Mouse (Mus musculus) midbrain, embryonic 14.5 days (tissue): ENCODE data around the gene Gm43302. TPM values are rescaled to one million over a fixed set of nuclear protein-coding genes. Genes with fewer than 3 reads are reported as not detected.
"Not testable (repeated sequence)": the region's sequence is repeated elsewhere in the genome, so short reads cannot be mapped to it uniquely, and the experiment has no call there.

Experiments
- ATAC-seq: fragments of 200-750 bp; cut with Nextera tagmentation; 2 replicates; pipeline ENCODE4 v1.8.0; 2017; ENCODE audit warnings: moderate number of reproducible peaks, moderate library complexity; ENCODE audit not compliant: low FRiP score, low TSS enrichment
- DNase-seq: peaks from one replicate; pipeline ENCODE4 v3.0.0-alpha.2; 2015
- H3K27ac ChIP-seq: fragments of 300-500 bp; sonication (generic); replicated peaks from 2 replicates; pipeline ENCODE4 v1.5.1; 2014; ENCODE audit warnings: mild to moderate bottlenecking, low read depth, low read length, moderate library complexity
- H3K27me3 ChIP-seq: fragments of 300-500 bp; sonication (generic); 2 replicates; pipeline ENCODE4 v1.6.1; 2014; ENCODE audit warnings: low read length, control low read depth, mixed read lengths; ENCODE audit not compliant: control insufficient read depth, insufficient read depth
- H3K36me3 ChIP-seq: fragments of 300-500 bp; sonication (generic); 2 replicates; pipeline ENCODE4 v1.6.1; 2014; ENCODE audit warnings: low read length, control low read depth; ENCODE audit not compliant: control insufficient read depth, insufficient read depth
- H3K4me1 ChIP-seq: fragments of 300-500 bp; sonication (generic); 2 replicates; pipeline ENCODE4 v1.6.1; 2014; ENCODE audit warnings: mild to moderate bottlenecking, antibody characterized with exemption, low read length, control low read depth; ENCODE audit not compliant: control insufficient read depth, insufficient read depth
- H3K4me2 ChIP-seq: fragments of 300-500 bp; sonication (generic); 2 replicates; pipeline ENCODE4 v1.6.1; 2014; ENCODE audit warnings: mild to moderate bottlenecking, low read length, moderate library complexity
- H3K4me3 ChIP-seq: fragments of 300-500 bp; sonication (generic); replicated peaks from 2 replicates; pipeline ENCODE4 v1.5.1; 2014; ENCODE audit warnings: low read depth, low read length
- H3K9ac ChIP-seq: fragments of 300-500 bp; sonication (generic); replicated peaks from 2 replicates; pipeline ENCODE4 v1.6.1; 2014; ENCODE audit warnings: mild to moderate bottlenecking, low read length, moderate library complexity
- H3K9me3 ChIP-seq: fragments of 300-500 bp; sonication (generic); 2 replicates; pipeline ENCODE4 v1.6.1; 2016; ENCODE audit warnings: low read length, control low read depth, mixed read lengths; ENCODE audit not compliant: control insufficient read depth
- WGBS: fragments of 180-500 bp; shearing (Covaris S2); extraction: QIAGEN DNeasy Blood & Tissue Kit; methylation state at CpG from one replicate; pipeline ENCODE4 v1.1.7; 2014; 5-methylcytosine and 5-hydroxymethylcytosine counted together
- polyA plus RNA-seq: library from polyadenylated mRNA; unstranded; fragments of >200 nt; fragmentation: Nextera tagmentation; extraction: Ambion mirVana; gene quantifications from 2 replicates; pipeline ENCODE4 v1.2.1, GENCODE M21; 2014

The Gm43302 gene
- polyA plus RNA-seq, result 0.84 TPM in 1 of 2 replicates, not detected in the other

GRCm38 (mm10) chr5:105293226-105294165, at the start of gene Gm43302, which contains the start of gene Gbp6:
Gene Gm43302 (minus strand): TSS chr5:105293695.
Gene Gbp6 (minus strand): TSS chr5:105293698.
- H3K27ac ChIP-seq, ATAC-seq, H3K36me3 ChIP-seq, H3K4me1 ChIP-seq, H3K4me2 ChIP-seq, H3K27me3 ChIP-seq, H3K9me3 ChIP-seq, H3K4me3 ChIP-seq, H3K9ac ChIP-seq: not testable (repeated sequence)
- peak; percentile 20 for DNase-seq
- 48% methylated on average over 3 of the region's 3 CpGs for WGBS

- H3K27me3 ChIP-seq, result no peaks in the 10 kb centered on the region
Measured at GRCm38 (mm10) chr5:105341281-105341680, 47.8 kb upstream of the Gm43302 start.

GRCm38 (mm10) chr5:105322543-105322942, 29.0 kb upstream of the Gm43302 start:
- DNase-seq, result peak; percentile 44
- no peak for ATAC-seq
- WGBS, result 76% methylated on average over 2 of the region's 2 CpGs

More at GRCm38 (mm10) chr5:105341281-105341680, 47.8 kb upstream of the Gm43302 start:
- no peak overlapping the region for H3K27ac ChIP-seq
- no peak overlapping the region for H3K4me2 ChIP-seq
- H3K4me3 ChIP-seq, result no peak overlapping the region
- no peak overlapping the region for H3K9ac ChIP-seq
- no peak for DNase-seq
- no peaks in the 10 kb centered on the region for H3K36me3 ChIP-seq
- no peaks in the 10 kb centered on the region for H3K9me3 ChIP-seq
- H3K4me1 ChIP-seq, result no peaks in the 10 kb centered on the region
- ATAC-seq, result no peak
- WGBS, result 79% methylated on average over 2 of the region's 2 CpGs

GRCm38 (mm10) chr5:105310941-105311340, 17.4 kb upstream of the Gm43302 start:
- Histone ChIP-seq H3K27me3 (no peaks in the 10 kb centered on the region), H3K27ac (no peak overlapping the region), H3K4me3 (no peak overlapping the region), H3K9me3 (no peaks in the 10 kb centered on the region), H3K4me2 (no peak overlapping the region), H3K4me1 (no peaks in the 10 kb centered on the region), H3K9ac (no peak overlapping the region), H3K36me3 (no peaks in the 10 kb centered on the region)
- no peak for DNase-seq
- ATAC-seq, result no peak
- 76% methylated on average over 2 of the region's 2 CpGs for WGBS

More at GRCm38 (mm10) chr5:105322543-105322942, 29.0 kb upstream of the Gm43302 start:
- H3K9me3 ChIP-seq, result no peaks in the 10 kb centered on the region
- no peaks in the 10 kb centered on the region for H3K27me3 ChIP-seq
- H3K36me3 ChIP-seq, result no peaks in the 10 kb centered on the region
- H3K27ac ChIP-seq, result no peak overlapping the region
- no peak overlapping the region for H3K4me2 ChIP-seq
- no peaks in the 10 kb centered on the region for H3K4me1 ChIP-seq
- H3K4me3 ChIP-seq, result no peak overlapping the region
- H3K9ac ChIP-seq, result no peak overlapping the region

- H3K9ac ChIP-seq, H3K27ac ChIP-seq, H3K4me3 ChIP-seq, H3K9me3 ChIP-seq, H3K4me1 ChIP-seq, H3K4me2 ChIP-seq, H3K27me3 ChIP-seq, H3K36me3 ChIP-seq, DNase-seq, ATAC-seq: not testable (repeated sequence)
- 67% methylated on average over 1 of the region's 1 CpGs for WGBS
Measured at GRCm38 (mm10) chr5:105309148-105309547, 15.7 kb upstream of the Gm43302 start.

- not testable (repeated sequence) for H3K27ac ChIP-seq, H3K36me3 ChIP-seq, DNase-seq, H3K4me3 ChIP-seq, H3K4me1 ChIP-seq, ATAC-seq, H3K4me2 ChIP-seq, H3K27me3 ChIP-seq, H3K9me3 ChIP-seq, H3K9ac ChIP-seq
Measured at GRCm38 (mm10) chr5:105306946-105307345, 13.5 kb upstream of the Gm43302 start.

- no peak overlapping the region for H3K4me2 ChIP-seq
- no peak overlapping the region for H3K9ac ChIP-seq
- ATAC-seq, result no peak
- H3K9me3 ChIP-seq, result no peaks in the 10 kb centered on the region
- no peak overlapping the region for H3K27ac ChIP-seq
- WGBS, result 91% methylated on average over 1 of the region's 1 CpGs
- no peaks in the 10 kb centered on the region for H3K27me3 ChIP-seq
- no peaks in the 10 kb centered on the region for H3K4me1 ChIP-seq
- no peaks in the 10 kb centered on the region for H3K36me3 ChIP-seq
- DNase-seq, result no peak
- no peak overlapping the region for H3K4me3 ChIP-seq
Measured at GRCm38 (mm10) chr5:105306159-105306581, 12.7 kb upstream of the Gm43302 start.

GRCm38 (mm10) chr5:105305671-105306070, 12.2 kb upstream of the Gm43302 start:
- not testable (repeated sequence) for H3K36me3 ChIP-seq, H3K9me3 ChIP-seq, DNase-seq, H3K27me3 ChIP-seq, H3K4me3 ChIP-seq, H3K4me1 ChIP-seq, ATAC-seq, H3K9ac ChIP-seq, H3K27ac ChIP-seq, H3K4me2 ChIP-seq
- WGBS, result 89% methylated on average over 4 of the region's 4 CpGs

- no peaks in the 10 kb centered on the region for H3K4me1 ChIP-seq
- DNase-seq, result no peak
- no peak overlapping the region for H3K27ac ChIP-seq
- H3K4me2 ChIP-seq, result no peak overlapping the region
- ATAC-seq, result no peak
- H3K9ac ChIP-seq, result no peak overlapping the region
- H3K27me3 ChIP-seq, result no peaks in the 10 kb centered on the region
- H3K9me3 ChIP-seq, result no peaks in the 10 kb centered on the region
- no peak overlapping the region for H3K4me3 ChIP-seq
- WGBS, result 85% methylated on average over 4 of the region's 4 CpGs
- no peaks in the 10 kb centered on the region for H3K36me3 ChIP-seq
Measured at GRCm38 (mm10) chr5:105301963-105302362, 8.5 kb upstream of the Gm43302 start.
